Mouse (Mus musculus): ENCODE measurements around the gene Ivd. TPM values are rescaled to one million over a fixed set of nuclear protein-coding genes. Genes with fewer than 3 reads are reported as not detected.

The Ivd gene
- polyA plus RNA-seq, 1 experiment from 2014 or later: 50.4 TPM

- no peak overlapping the region for H3K4me3 ChIP-seq (replicated peaks; ENCODE audit: low read length)
- 0 out of 2 replicates have a peak, but pooled peaks cover 4% of the 10 kb centered on the region for H3K4me1 ChIP-seq (replicated peaks; ENCODE audit: control insufficient read depth, insufficient read depth, low read length)
- H3K36me3 ChIP-seq (ENCODE audit: control insufficient read depth, insufficient read depth): peaks cover 3% of the 10 kb centered on the region; the same call in 1 of the 2 replicates
- H3K4me2 ChIP-seq (ENCODE audit: low read length): no peak overlapping the region
- no peak overlapping the region for H3K9ac ChIP-seq (replicated peaks; ENCODE audit: low read depth, low read length)
- no peak overlapping the region for H3K27ac ChIP-seq (ENCODE audit: low read length)
- WGBS: 91% methylated on average over 6 of the region's 6 CpGs
- ATAC-seq: no peak
- no peaks in the 10 kb centered on the region for H3K27me3 ChIP-seq (replicated peaks; ENCODE audit: control insufficient read depth, insufficient read depth, low read length)
- H3K9me3 ChIP-seq (ENCODE audit: control insufficient read depth, low read length): no peaks in the 10 kb centered on the region
These were observed 12.2 kb downstream of the Ivd start for GRCm38 (mm10) chr2:118873890-118874430.

DNA sequence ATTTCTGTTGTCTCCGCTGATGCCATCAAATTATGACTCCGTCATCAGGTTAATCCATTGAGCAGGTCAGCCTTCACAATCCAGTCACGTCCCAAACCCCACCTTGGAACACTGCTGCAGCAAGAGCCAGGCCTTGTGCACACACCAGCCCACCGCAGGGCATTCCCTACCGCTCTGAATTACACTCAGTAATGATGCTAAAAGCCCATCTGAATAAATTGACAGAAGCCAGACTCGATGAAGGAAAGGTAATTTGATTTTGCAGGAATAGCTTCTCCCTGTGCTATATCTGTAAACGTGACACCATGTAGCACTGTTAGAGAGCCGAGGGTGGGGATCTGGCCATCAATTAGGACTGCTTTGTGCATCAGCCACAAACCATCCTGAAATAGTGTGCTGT is 13.6 kb downstream of the Ivd start:
- Histone ChIP-seq H3K27me3 (replicated peaks; ENCODE audit: control insufficient read depth, insufficient read depth, low read length) (no peaks in the 10 kb centered on the region), H3K27ac (ENCODE audit: low read length) (no peak overlapping the region), H3K9me3 (ENCODE audit: control insufficient read depth, low read length) (no peaks in the 10 kb centered on the region), H3K4me3 (replicated peaks; ENCODE audit: low read length) (no peak overlapping the region), H3K4me2 (ENCODE audit: low read length) (no peak overlapping the region), H3K4me1 (replicated peaks; ENCODE audit: control insufficient read depth, insufficient read depth, low read length) (0 out of 2 replicates have a peak, but pooled peaks cover 4% of the 10 kb centered on the region), H3K36me3 (ENCODE audit: control insufficient read depth, insufficient read depth) (peaks cover 3% of the 10 kb centered on the region; the same call in 1 of the 2 replicates), H3K9ac (replicated peaks; ENCODE audit: low read depth, low read length) (no peak overlapping the region)
- WGBS: 94% methylated on average over 8 of the region's 8 CpGs
- no peak for ATAC-seq

- Histone ChIP-seq H3K9ac (replicated peaks; ENCODE audit: low read depth, low read length) (no peak overlapping the region), H3K36me3 (ENCODE audit: control insufficient read depth, insufficient read depth) (peaks cover 3% of the 10 kb centered on the region; the same call in 1 of the 2 replicates), H3K4me2 (ENCODE audit: low read length) (no peak overlapping the region), H3K27ac (ENCODE audit: low read length) (no peak overlapping the region), H3K9me3 (ENCODE audit: control insufficient read depth, low read length) (no peaks in the 10 kb centered on the region), H3K27me3 (replicated peaks; ENCODE audit: control insufficient read depth, insufficient read depth, low read length) (no peaks in the 10 kb centered on the region), H3K4me1 (replicated peaks; ENCODE audit: control insufficient read depth, insufficient read depth, low read length) (no peaks in the 10 kb centered on the region), H3K4me3 (replicated peaks; ENCODE audit: low read length) (no peak overlapping the region)
- WGBS: 92% methylated on average over 9 of the region's 9 CpGs
- no peak for ATAC-seq
These were observed 14.7 kb downstream of the Ivd start for GRCm38 (mm10) chr2:118876453-118876852.

GRCm38 (mm10) chr2:118881019-118881418 is 19.3 kb downstream of the Ivd start:
- H3K9me3 ChIP-seq (ENCODE audit: control insufficient read depth, low read length): no peaks in the 10 kb centered on the region
- no peak overlapping the region for H3K4me2 ChIP-seq (ENCODE audit: low read length)
- no peak for ATAC-seq
- peaks cover 5% of the 10 kb centered on the region for H3K4me1 ChIP-seq (replicated peaks; ENCODE audit: control insufficient read depth, insufficient read depth, low read length)
- H3K4me3 ChIP-seq (replicated peaks; ENCODE audit: low read length): no peak overlapping the region
- H3K9ac ChIP-seq (replicated peaks; ENCODE audit: low read depth, low read length): no peak overlapping the region
- peaks cover 2% of the 10 kb centered on the region; the same call in 1 of the 2 replicates for H3K27me3 ChIP-seq (replicated peaks; ENCODE audit: control insufficient read depth, insufficient read depth, low read length)
- H3K36me3 ChIP-seq (ENCODE audit: control insufficient read depth, insufficient read depth): peaks cover 3% of the 10 kb centered on the region; the same call in 1 of the 2 replicates
- 78% methylated on average over 4 of the region's 4 CpGs for WGBS
- H3K27ac ChIP-seq (ENCODE audit: low read length): no peak overlapping the region

- Histone ChIP-seq H3K9ac (replicated peaks; ENCODE audit: low read depth, low read length) (no peak overlapping the region), H3K4me2 (ENCODE audit: low read length) (no peak overlapping the region), H3K9me3 (ENCODE audit: control insufficient read depth, low read length) (no peaks in the 10 kb centered on the region), H3K4me1 (replicated peaks; ENCODE audit: control insufficient read depth, insufficient read depth, low read length) (peaks cover 5% of the 10 kb centered on the region), H3K27ac (ENCODE audit: low read length) (no peak overlapping the region), H3K27me3 (replicated peaks; ENCODE audit: control insufficient read depth, insufficient read depth, low read length) (peaks cover 2% of the 10 kb centered on the region; the same call in 1 of the 2 replicates), H3K36me3 (ENCODE audit: control insufficient read depth, insufficient read depth) (no peaks in the 10 kb centered on the region; the same call in 1 of the 2 replicates), H3K4me3 (replicated peaks; ENCODE audit: low read length) (no peak overlapping the region)
- WGBS: 84% methylated on average over 5 of the region's 5 CpGs
- ATAC-seq: no peak
These were observed 20.2 kb downstream of the Ivd start for GRCm38 (mm10) chr2:118881956-118882355.

GRCm38 (mm10) chr2:118882840-118883679 is 21.3 kb downstream of the Ivd start:
- peaks cover 9% of the 10 kb centered on the region for H3K4me1 ChIP-seq (replicated peaks; ENCODE audit: control insufficient read depth, insufficient read depth, low read length)
- H3K27me3 ChIP-seq (replicated peaks; ENCODE audit: control insufficient read depth, insufficient read depth, low read length): peaks cover 2% of the 10 kb centered on the region; the same call in 1 of the 2 replicates
- no peak overlapping the region for H3K27ac ChIP-seq (ENCODE audit: low read length)
- no peaks in the 10 kb centered on the region for H3K36me3 ChIP-seq (ENCODE audit: control insufficient read depth, insufficient read depth)
- H3K4me3 ChIP-seq (replicated peaks; ENCODE audit: low read length): peak overlapping the region; percentile 44
- H3K9ac ChIP-seq (replicated peaks; ENCODE audit: low read depth, low read length): peak overlapping the region; percentile 66
- ATAC-seq: peak; percentile 88
- H3K4me2 ChIP-seq (ENCODE audit: low read length): peak overlapping the region; percentile 82
- WGBS: 3% methylated on average over 32 of the region's 32 CpGs
- no peaks in the 10 kb centered on the region for H3K9me3 ChIP-seq (ENCODE audit: control insufficient read depth, low read length)

GRCm38 (mm10) chr2:118887440-118887839 is 25.7 kb downstream of the Ivd start:
- Histone ChIP-seq H3K9ac (replicated peaks; ENCODE audit: low read depth, low read length) (no peak overlapping the region), H3K4me3 (replicated peaks; ENCODE audit: low read length) (no peak overlapping the region), H3K27me3 (replicated peaks; ENCODE audit: control insufficient read depth, insufficient read depth, low read length) (peaks cover 2% of the 10 kb centered on the region; the same call in 1 of the 2 replicates), H3K4me1 (replicated peaks; ENCODE audit: control insufficient read depth, insufficient read depth, low read length) (peaks cover 9% of the 10 kb centered on the region), H3K36me3 (ENCODE audit: control insufficient read depth, insufficient read depth) (no peaks in the 10 kb centered on the region), H3K9me3 (ENCODE audit: control insufficient read depth, low read length) (no peaks in the 10 kb centered on the region), H3K27ac (ENCODE audit: low read length) (no peak overlapping the region), H3K4me2 (ENCODE audit: low read length) (no peak overlapping the region)
- 66% methylated on average over 13 of the region's 13 CpGs for WGBS
- ATAC-seq: no peak

DNA sequence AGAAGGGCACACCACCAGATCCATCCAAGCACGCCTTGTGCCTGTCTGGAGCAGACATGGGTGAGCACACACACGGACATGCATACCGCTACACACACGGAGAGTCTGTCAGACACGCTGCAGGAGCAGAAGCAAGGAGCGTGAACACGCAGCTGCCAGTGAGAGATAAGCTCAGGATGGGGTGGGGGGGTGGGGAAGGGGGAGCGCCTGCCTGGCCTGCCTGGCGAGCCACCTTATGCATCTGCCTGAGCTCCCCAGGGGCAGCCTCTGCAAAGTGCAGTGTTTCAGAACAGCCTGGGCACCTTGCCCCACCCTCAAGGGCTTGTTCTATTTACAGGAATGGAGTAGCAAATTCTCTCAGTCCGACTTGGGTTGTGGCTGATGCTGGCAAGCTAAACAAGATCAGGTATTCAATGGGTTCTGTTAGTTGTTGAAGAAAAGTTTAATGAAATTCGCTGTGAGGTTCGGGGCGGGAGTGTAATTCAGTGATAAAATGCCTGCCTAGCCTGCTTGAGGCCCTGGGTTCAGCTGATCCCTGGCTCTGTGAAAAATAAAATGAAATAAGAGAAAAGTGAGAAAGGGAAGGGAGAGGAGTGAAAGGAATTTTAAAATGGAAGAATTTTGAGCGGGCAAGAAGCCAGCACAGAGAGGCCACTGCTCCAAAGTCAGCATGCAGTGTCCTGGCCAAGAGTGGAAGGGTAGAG is 26.2 kb downstream of the Ivd start:
- Histone ChIP-seq H3K9me3 (ENCODE audit: control insufficient read depth, low read length) (no peaks in the 10 kb centered on the region), H3K36me3 (ENCODE audit: control insufficient read depth, insufficient read depth) (no peaks in the 10 kb centered on the region), H3K4me2 (ENCODE audit: low read length) (no peak overlapping the region), H3K4me3 (replicated peaks; ENCODE audit: low read length) (no peak overlapping the region), H3K27me3 (replicated peaks; ENCODE audit: control insufficient read depth, insufficient read depth, low read length) (peaks cover 4% of the 10 kb centered on the region), H3K4me1 (replicated peaks; ENCODE audit: control insufficient read depth, insufficient read depth, low read length) (peaks cover 8% of the 10 kb centered on the region), H3K27ac (ENCODE audit: low read length) (no peak overlapping the region), H3K9ac (replicated peaks; ENCODE audit: low read depth, low read length) (no peak overlapping the region)
- WGBS: 27% methylated on average over 14 of the region's 14 CpGs
- no peak for ATAC-seq

- H3K9me3 ChIP-seq (ENCODE audit: control insufficient read depth, low read length): no peaks in the 10 kb centered on the region
- ATAC-seq: no peak
- H3K4me2 ChIP-seq (ENCODE audit: low read length): no peak overlapping the region
- no peak overlapping the region for H3K9ac ChIP-seq (replicated peaks; ENCODE audit: low read depth, low read length)
- no peak overlapping the region for H3K27ac ChIP-seq (ENCODE audit: low read length)
- H3K4me1 ChIP-seq (replicated peaks; ENCODE audit: control insufficient read depth, insufficient read depth, low read length): peaks cover 6% of the 10 kb centered on the region
- WGBS: 91% methylated on average over 4 of the region's 4 CpGs
- H3K27me3 ChIP-seq (replicated peaks; ENCODE audit: control insufficient read depth, insufficient read depth, low read length): peaks cover 22% of the 10 kb centered on the region
- H3K4me3 ChIP-seq (replicated peaks; ENCODE audit: low read length): no peak overlapping the region
- no peaks in the 10 kb centered on the region for H3K36me3 ChIP-seq (ENCODE audit: control insufficient read depth, insufficient read depth)
These were observed 29.4 kb downstream of the Ivd start for GRCm38 (mm10) chr2:118891173-118891572.

Data from forebrain, embryonic 16.5 days (tissue).